Comparison of ENCODE assay signal across 9 mouse cellular contexts in the genomic region with DNA sequence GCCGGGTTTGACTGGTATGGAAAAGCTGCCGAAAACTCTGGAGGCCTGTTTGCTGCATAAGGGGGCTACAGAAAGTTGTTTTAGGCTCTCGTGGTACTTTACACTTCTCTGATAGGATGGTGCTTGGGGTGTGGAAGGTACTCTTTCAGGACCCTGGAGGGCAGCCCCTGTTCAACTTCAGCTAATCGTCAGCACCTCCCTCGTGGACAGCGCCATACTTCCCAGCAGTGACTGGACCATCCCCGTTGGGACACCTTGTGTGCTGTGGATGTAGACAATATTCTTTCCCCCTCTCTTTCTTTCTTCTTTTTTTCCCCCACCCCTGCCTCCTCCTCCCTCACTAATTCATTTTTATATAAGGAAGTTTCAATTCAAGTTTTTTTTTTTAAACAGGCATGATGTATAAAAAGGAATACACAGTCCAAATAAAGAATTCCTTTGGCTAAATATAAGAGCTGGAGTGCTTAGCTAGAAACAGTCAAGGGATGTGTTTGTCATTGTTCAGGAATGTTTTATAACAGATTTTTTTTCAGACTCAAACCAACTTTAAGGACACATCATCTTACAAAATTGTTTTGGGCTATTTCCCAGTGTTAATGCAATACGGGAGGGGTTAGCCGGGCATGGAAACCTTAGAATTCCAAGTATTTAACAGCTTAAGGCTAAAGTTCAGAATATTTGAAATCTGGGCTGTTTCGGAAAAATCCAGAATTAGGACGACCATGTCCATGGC.
DNase-seq lines count a peak whose midpoint lies in the region; ATAC-seq and TF ChIP-seq lines count a peak whose summit lies in the region.
"Had no signal": no experiment of that assay in that cellular context is flagged by ENCODE, and none has a peak within 500 bp of the region (broad histone marks: within the 10 kb centered on the region; RNA-seq: fewer than 3 reads in every experiment).

No protein-coding gene starts in this region.

- TF ChIP-seq POLR2A in cerebellum, adult 2 months (IDR thresholded peaks at IDR 0.05; ENCODE audit: borderline replicate concordance, insufficient read depth, low read length), result no peak

- no peak for TF ChIP-seq CTCF in Patski (IDR thresholded peaks at IDR 0.05)
- TF ChIP-seq CTCF in cerebellum, adult 2 months (IDR thresholded peaks at IDR 0.05; ENCODE audit: borderline replicate concordance, insufficient read depth, low read depth, low read length), result no peak

- no peak overlapping the region for H3K4me2 ChIP-seq in forebrain, embryonic 14.5 days (ENCODE audit: low read length)
- H3K4me2 ChIP-seq: midbrain, embryonic 12.5 days had no signal

- H3K27ac ChIP-seq in forebrain, embryonic 14.5 days (ENCODE audit: low read depth, low read length), result no peak overlapping the region
- no peak overlapping the region for H3K27ac ChIP-seq in cerebellum, adult 2 months (ENCODE audit: insufficient read depth, low read length)
- H3K27ac ChIP-seq: midbrain, embryonic 12.5 days had no signal

- WGBS in forebrain, embryonic 14.5 days, result 60% methylated on average over 11 of the region's 11 CpGs
- 75% methylated on average over 11 of the region's 11 CpGs for WGBS in cerebellum, adult 2 months

- in situ Hi-C loops in Patski (cut with MboI; ENCODE audit: low pct_unique_long_range_greater_than_20kb), result no loop called here

- no peak overlapping the region for H3K4me3 ChIP-seq in forebrain, embryonic 14.5 days (ENCODE audit: low read depth, low read length)
- no peak overlapping the region for H3K4me3 ChIP-seq in cerebellum, adult 2 months (replicated peaks; ENCODE audit: insufficient read depth, low read depth, low read length)
- H3K4me3 ChIP-seq: midbrain, embryonic 12.5 days had no signal

- no peaks in the 10 kb centered on the region for H3K9me3 ChIP-seq in forebrain, embryonic 14.5 days (replicated peaks; ENCODE audit: control insufficient read depth, low read length)
- H3K9me3 ChIP-seq: midbrain, embryonic 12.5 days had no signal

- DNase-seq in kidney, postnatal 4 days, result peak; percentile 87
- DNase-seq in kidney, adult 18-20 months, result no peak
- DNase-seq in Patski (ENCODE audit: low read depth, low spot score), result peak; percentile 82
- DNase-seq in embryo, embryonic 9.5 days (ENCODE audit: extremely low spot score), result peak; percentile 58
- DNase-seq in lung, postnatal 36 days, result peak; percentile 59
- DNase-seq in urinary bladder, postnatal 14 days (ENCODE audit: low spot score), result no peak
- DNase-seq in forebrain, embryonic 14.5 days (ENCODE audit: low spot score), result no peak
- DNase-seq in cerebellum, adult 2 months, result no peak

- H3K27me3 ChIP-seq in Patski, result no peaks in the 10 kb centered on the region
- H3K27me3 ChIP-seq in forebrain, embryonic 14.5 days (replicated peaks; ENCODE audit: control insufficient read depth, insufficient read depth, low read length), result no peaks in the 10 kb centered on the region
- no peaks in the 10 kb centered on the region for H3K27me3 ChIP-seq in cerebellum, adult 2 months (ENCODE audit: control insufficient read depth, insufficient read depth, low read length)
- H3K27me3 ChIP-seq: midbrain, embryonic 12.5 days had no signal

- ATAC-seq in Patski, result peak; percentile 34
- no peak for ATAC-seq in forebrain, embryonic 14.5 days

- no peak overlapping the region for H3K9ac ChIP-seq in forebrain, embryonic 14.5 days (ENCODE audit: low read length)
- H3K9ac ChIP-seq: midbrain, embryonic 12.5 days had no signal

- no peaks in the 10 kb centered on the region for H3K36me3 ChIP-seq in forebrain, embryonic 14.5 days (ENCODE audit: control insufficient read depth, insufficient read depth, low read length)
- H3K36me3 ChIP-seq: midbrain, embryonic 12.5 days had no signal

- CTCF ChIA-PET in Patski (lab: Charles Lee), result interaction anchor here (1.3 to 1.7 kb wide), 2 partner anchors 12 to 25 kb away, joined by 3 to 7 read pairs; no protein-coding TSS in a partner anchor

- H3K4me1 ChIP-seq in forebrain, embryonic 14.5 days (ENCODE audit: control insufficient read depth, insufficient read depth, low read length), result no peaks in the 10 kb centered on the region
- no peaks in the 10 kb centered on the region for H3K4me1 ChIP-seq in cerebellum, adult 2 months (ENCODE audit: control insufficient read depth, insufficient read depth, low read length)
- H3K4me1 ChIP-seq: midbrain, embryonic 12.5 days had no signal

- POLR2A ChIA-PET in Patski (lab: Charles Lee), result interaction anchor here (0.5 to 1.1 kb wide), 2 partner anchors 15 to 34 kb away, joined by 3 read pairs; no protein-coding TSS in a partner anchor

Comparison
In these comparisons a context has a peak if more than half of its experiments do, and no peak if none do; other contexts are left out.
1. DNase-seq: peak in kidney, postnatal 4 days (2 of 2), Patski (single experiment), embryo, embryonic 9.5 days (single experiment) and lung, postnatal 36 days (single experiment); none in kidney, adult 18-20 months (single experiment), urinary bladder, postnatal 14 days (single experiment), forebrain, embryonic 14.5 days (single experiment) and cerebellum, adult 2 months (0 of 2).